Mouse (Mus musculus) cerebellum, postnatal 14 days (tissue): ENCODE measurements at regions not wholly inside any gene's neighbourhood (a gene's known extent, or its start where the extent isn't known, plus 50 kb on each side); places are given as distances from the start of the nearest gene placed in this dataset.
"Not testable (repeated sequence)": the region's sequence is repeated elsewhere in the genome, so short reads cannot be mapped to it uniquely, and the experiment has no call there.

ENCODE experiments used
- DNase-seq, 2 experiments: peaks; one replicate each; pipeline ENCODE4 v3.0.0; 2021; ENCODE audit warnings: mixed read lengths in 2 of 2

GRCm38 (mm10) chr5:16937840-16938239 is 146.2 kb downstream of the Gm28710 start:
- DNase-seq: peak; percentile 59 to 67

GRCm38 (mm10) chr5:16947430-16947829 is 155.8 kb downstream of the Gm28710 start:
- peak; percentile 13 to 41 for DNase-seq

- no peak for DNase-seq
Observed at GRCm38 (mm10) chr5:16967735-16968134, 176.1 kb downstream of the Gm28710 start.

DNA sequence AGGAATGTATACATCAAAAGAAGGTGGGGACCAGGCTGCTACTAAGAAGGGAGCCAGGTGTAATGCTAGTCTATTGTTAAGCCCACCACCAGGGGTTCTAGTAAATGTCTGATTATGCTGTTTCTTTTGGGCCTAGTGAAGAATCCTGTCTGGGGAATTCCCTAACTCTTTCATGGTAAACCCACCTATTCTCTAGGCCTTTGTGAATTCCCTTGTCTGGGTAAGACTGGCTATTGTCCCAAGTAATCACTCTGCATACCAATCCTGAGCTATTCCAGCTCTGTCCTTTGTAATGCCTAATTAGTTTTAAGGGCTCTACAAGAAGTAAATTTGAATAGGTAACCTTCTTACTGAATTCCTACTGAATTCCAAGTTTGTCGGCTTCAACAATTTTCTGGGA is 177.2 kb downstream of the Gm28710 start:
- not testable (repeated sequence) for DNase-seq

DNA sequence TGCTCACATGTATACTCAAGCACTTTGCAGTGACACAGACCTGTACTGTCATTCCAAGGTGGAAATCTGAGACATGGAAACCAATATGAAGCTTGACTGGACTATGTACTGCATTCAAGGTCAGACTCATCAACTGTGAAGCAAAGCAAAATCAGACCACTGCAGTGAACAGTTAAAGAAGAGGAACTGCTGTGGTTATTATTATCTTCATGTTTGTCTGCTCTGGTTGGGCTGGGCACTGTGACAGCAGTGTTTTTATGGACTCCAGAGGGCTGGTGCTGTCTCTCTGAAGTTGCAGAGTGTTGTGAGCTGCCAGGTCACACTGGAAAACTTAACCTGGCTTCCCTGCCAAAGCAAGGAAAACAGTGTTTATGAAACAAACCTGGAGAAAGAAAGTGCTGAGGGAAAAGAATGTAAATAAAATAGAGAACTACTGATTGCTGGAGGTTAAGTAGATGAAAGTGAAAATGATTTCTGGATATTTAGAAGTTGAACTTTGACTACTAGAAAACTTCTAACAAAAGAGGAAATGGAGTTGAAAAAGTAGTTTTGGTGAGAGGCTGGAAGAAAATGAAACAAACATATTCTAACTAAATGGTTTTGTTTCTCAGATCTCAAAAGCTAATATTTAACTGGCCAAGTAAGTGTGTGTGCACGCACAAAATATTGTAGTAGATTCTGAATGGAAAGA is 181.7 kb downstream of the Gm28710 start:
- no peak for DNase-seq

DNA sequence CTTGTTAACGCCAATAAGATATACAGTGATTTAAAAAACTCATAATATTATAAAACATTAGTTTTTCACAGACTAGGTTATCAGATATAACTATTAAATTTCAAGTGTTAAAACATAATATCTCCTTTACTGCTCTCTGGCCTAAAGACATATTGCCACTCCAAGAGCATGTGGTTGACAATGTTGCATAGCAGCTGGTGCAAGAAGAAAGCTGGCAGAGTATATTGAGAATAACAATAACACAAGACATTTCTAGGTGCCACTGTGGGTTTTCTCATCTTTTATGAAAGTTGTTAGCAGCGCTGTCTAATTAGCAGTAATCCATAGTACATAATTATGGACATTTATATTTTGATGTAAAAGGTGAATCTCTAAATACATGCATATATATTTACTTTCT is 184.4 kb downstream of the Gm28710 start:
- DNase-seq: no peak

GRCm38 (mm10) chr5:16984877-16985276 is 193.3 kb downstream of the Gm28710 start:
- peak; percentile 1 to 2 for DNase-seq

- no peak for DNase-seq
Observed at GRCm38 (mm10) chr5:16991518-16991917, 199.9 kb downstream of the Gm28710 start.

- peak in 1 of 2 experiments; percentile 1 for DNase-seq
Observed at GRCm38 (mm10) chr5:16999183-16999582, 207.6 kb downstream of the Gm28710 start.

DNA sequence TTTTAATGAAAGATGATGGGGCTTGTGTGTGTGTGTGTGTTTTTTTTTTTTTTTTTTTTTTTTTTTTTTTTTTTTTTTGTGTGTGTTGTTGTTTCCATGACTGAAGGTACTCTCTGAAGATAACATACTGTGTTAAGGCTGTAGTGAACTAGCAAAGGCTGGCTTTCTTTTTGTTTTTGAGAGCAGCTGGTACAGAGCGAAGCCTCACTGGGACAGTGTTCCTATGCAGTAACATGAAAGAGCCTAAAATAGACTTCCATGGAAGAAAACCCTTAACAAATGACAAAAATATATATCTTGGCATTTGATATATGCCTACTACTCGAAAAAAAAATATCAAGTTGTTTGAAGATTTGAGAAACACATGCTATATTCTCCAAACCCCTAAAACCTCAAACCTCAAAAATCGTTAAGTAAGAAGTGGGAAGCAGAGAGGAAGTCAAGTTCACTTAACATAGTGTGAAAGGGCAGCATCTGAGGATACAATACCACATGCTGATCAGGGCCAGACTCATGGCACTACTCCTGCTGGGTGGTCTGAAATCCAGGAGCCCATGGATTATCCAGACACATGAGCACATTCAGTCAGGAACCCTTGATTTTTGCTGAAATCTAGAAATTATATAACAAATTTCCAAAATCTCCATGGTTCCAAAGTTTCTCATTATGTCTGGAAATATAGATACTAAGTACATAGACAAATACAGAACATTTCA is 215.4 kb downstream of the Gm28710 start:
- no peak for DNase-seq

DNA sequence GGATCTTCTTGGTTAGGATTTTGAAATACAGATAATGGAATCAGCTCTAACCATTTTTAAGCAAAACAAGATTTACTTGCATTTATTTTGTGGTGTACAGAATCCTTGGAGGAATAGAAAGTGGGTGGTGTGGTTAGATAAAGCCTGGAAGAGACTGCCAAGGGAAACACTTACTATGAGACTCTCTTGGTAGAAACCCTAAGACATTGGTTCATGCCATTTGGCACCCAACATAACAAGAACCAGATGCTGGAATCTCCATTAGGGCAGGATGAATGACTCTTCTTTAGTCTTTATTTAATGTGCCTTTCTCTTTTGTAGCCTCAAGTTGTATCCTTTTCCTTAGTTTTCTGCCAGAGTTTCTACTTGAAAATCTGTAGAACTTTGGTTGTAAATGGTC is 230.0 kb downstream of the Gm28710 start:
- DNase-seq: no peak

DNA sequence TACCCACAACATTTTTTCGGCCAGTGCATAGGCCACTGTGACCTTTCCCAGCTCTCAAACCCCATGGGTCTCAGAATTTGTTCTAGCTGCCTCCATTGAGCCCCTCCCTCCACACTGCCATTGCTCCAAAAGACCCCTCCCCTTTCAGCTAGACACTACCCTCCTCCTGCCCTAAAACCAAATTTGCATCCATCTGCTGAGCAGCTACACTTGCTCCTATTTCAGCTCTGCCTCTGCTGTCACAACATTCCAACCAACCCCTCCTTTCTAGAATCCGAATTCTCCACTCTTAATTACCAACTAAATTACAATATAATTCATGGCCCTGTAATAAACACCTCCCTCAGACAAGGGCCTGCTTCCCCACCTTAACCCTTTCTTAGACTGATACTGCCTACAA is 262.3 kb downstream of the Gm28710 start:
- no peak for DNase-seq

- DNase-seq: no peak
Observed at GRCm38 (mm10) chr5:17064565-17064964, 273.0 kb downstream of the Gm28710 start.

GRCm38 (mm10) chr5:17080405-17080804 is 288.8 kb downstream of the Gm28710 start:
- no peak for DNase-seq

DNA sequence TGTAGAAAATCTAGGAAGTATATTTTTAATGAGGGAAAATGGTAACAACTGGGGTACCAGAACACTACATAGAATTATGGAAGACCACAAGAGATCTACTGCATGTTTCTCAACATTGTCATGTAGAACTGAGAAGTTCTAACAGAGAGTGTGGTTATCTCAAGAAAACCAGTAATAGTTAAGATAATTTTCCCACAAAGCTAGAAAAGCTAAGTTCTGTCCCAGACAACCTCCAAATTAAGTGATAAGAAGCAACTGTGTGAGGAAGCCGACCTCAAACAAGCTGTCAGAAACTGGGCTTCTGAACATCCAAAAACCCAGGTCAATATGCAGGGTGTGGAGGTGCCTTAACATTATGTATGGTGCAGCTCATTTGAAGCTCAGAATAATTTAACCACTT is 261.4 kb upstream of the Speer4f2 start:
- no peak for DNase-seq

DNA sequence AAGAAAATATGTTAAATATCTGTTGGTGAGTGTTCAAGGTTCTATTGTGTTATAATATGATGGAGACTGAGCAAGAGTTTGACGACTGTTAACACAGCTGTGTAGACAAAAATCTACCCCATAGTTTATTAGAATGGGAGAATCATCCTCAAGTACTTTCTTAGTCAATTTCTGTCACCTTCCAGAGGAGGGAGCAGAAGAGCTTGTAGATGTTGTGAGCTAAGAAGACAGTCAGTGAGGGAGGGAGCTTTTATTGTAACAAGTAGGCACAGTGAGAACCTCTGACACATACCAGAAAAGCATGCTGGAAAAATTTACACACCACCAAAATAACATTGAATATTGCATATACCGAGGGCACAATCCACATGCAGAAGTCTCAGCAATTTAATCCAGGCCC is 261.0 kb upstream of the Speer4f2 start:
- no peak for DNase-seq

- peak in 1 of 2 experiments; percentile 1 for DNase-seq
Observed at GRCm38 (mm10) chr5:17115035-17115434, 257.9 kb upstream of the Speer4f2 start.

GRCm38 (mm10) chr5:17116072-17116471 is 256.9 kb upstream of the Speer4f2 start:
- DNase-seq: no peak

- DNase-seq: no peak
Observed at GRCm38 (mm10) chr5:17125240-17125639, 247.7 kb upstream of the Speer4f2 start.

DNA sequence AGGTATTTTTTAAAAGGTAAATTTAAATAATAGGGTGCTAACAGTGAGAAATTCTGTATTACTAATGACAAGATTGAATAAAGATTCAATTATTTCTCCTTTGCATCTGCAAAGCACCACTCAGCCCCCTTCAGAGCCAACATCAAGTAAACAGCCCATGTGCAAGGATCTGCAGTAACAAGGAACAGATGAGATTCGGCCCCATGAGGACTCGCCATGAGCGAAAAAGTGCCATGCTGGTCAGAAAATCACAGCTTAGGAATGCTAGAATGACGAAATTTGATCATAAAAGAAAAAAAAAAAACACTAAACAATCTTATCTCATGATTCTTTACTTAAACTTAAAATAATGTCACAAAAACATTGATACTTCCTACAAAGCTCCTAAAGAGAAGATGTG is 245.5 kb upstream of the Speer4f2 start:
- no peak for DNase-seq

DNA sequence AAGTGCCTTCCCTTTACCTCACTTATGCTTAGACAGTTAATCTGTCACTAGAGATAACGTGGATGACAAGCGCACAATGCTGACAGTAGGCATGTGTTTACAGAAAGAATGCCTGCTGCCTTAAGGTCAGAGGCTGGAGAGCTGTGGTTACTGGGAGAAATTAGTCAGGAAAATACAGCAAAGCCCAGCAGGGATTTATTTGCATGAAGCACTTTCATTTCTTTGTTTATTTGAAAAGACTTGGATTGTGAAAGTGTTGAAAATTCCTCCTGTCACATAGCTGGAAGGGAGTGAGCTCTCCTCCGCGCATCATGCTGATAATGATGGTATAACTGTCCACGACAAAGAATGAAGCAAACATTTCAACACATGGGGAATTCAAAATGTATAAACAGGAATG is 237.5 kb upstream of the Speer4f2 start:
- DNase-seq: no peak

DNA sequence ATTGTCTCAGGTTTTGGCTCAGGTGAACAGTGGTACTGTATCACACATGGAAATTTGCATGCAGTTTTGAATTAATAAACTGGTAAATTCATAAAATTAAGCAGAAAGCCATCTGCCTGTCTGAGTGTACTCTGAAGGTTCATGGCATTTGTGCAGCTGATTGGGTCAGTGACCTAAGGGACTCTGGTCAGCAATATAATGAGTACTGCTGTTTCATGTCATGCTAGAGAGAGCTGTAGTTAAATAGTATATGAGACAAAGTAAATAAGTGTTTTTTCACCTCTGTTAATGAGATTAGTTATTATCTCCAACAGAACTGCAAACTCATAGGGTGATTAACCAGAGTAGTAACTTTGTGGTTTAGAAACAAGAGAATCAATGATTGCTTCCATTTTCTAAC is 231.4 kb upstream of the Speer4f2 start:
- DNase-seq: no peak

DNA sequence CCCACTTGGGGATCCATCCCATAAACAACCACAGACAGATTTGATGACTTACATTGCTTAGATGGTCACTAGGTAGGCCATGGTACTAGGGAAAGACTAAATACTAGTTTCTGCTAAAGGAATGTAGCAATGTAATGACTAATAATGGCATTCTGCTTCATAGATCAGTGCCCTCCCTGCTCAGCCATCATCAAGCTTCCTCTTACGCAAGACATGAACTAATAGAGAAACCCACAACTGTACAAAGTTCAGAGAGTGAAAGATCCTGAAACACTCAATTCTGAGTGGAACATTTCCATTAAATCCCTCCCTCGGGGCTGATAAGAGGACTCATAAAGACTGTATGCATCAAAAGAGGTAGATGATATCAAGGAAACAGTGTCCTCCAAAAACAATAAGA is 198.4 kb upstream of the Speer4f2 start:
- DNase-seq: no peak

- DNase-seq: peak; percentile 1 to 2
Observed at GRCm38 (mm10) chr5:17176771-17177170, 196.2 kb upstream of the Speer4f2 start.
